ENCODE assay signal across 12 mouse cellular contexts in genomic region chr1:92614516-92614915, GRCm38 (mm10). TPM values are rescaled to one million over a fixed set of nuclear protein-coding genes. Genes with fewer than 3 reads are reported as not detected.
DNase-seq lines count a peak whose midpoint lies in the region; ATAC-seq and TF ChIP-seq lines count a peak whose summit lies in the region.
"Had no signal": no experiment of that assay in that cellular context is flagged by ENCODE, and none has a peak within 500 bp of the region (broad histone marks: within the 10 kb centered on the region; RNA-seq: fewer than 3 reads in every experiment).

No protein-coding gene starts in this region.

- no peak overlapping the region for H3K4me3 ChIP-seq in kidney, postnatal 0 days (replicated peaks; ENCODE audit: low read depth, low read length)
- H3K4me3 ChIP-seq in kidney, embryonic 16.5 days (ENCODE audit: low read length), result no peak overlapping the region
- no peak overlapping the region for H3K4me3 ChIP-seq in forebrain, embryonic 12.5 days (replicated peaks)

- 9% methylated on average over 1 of the region's 1 CpGs for WGBS in kidney, postnatal 0 days
- 8% methylated on average over 1 of the region's 1 CpGs for WGBS in kidney, embryonic 16.5 days
- 9% methylated on average over 1 of the region's 1 CpGs for WGBS in forebrain, embryonic 12.5 days

- no peak for ATAC-seq in kidney, postnatal 0 days (replicated peaks; ENCODE audit: low FRiP score, low read depth)
- no peak for ATAC-seq in kidney, embryonic 16.5 days (ENCODE audit: low FRiP score, low TSS enrichment)
- no peak for ATAC-seq in inflammation-experienced regulatory T-cells, adult 6 months
- no peak for ATAC-seq in forebrain, embryonic 12.5 days (ENCODE audit: low FRiP score)

- H3K27me3 ChIP-seq in kidney, postnatal 0 days (ENCODE audit: insufficient read depth, low read length), result no peaks in the 10 kb centered on the region
- H3K27me3 ChIP-seq in kidney, embryonic 16.5 days (ENCODE audit: insufficient read depth, low read length), result 0 out of 2 replicates have a peak, but pooled peaks cover 2% of the 10 kb centered on the region
- peaks cover 9% of the 10 kb centered on the region for H3K27me3 ChIP-seq in forebrain, embryonic 12.5 days

- no peaks in the 10 kb centered on the region for H3K36me3 ChIP-seq in kidney, postnatal 0 days (ENCODE audit: insufficient read depth, low read length)
- H3K36me3 ChIP-seq in kidney, embryonic 16.5 days (ENCODE audit: insufficient read depth, low read length), result no peaks in the 10 kb centered on the region
- H3K36me3 ChIP-seq in forebrain, embryonic 12.5 days (replicated peaks), result no peaks in the 10 kb centered on the region

- H3K4me2 ChIP-seq in kidney, postnatal 0 days (ENCODE audit: low read length), result no peak overlapping the region
- H3K4me2 ChIP-seq in kidney, embryonic 16.5 days (replicated peaks; ENCODE audit: low read depth, low read length), result no peak overlapping the region
- H3K4me2 ChIP-seq in forebrain, embryonic 12.5 days, result no peak overlapping the region

- DNase-seq in adrenal gland, adult 2 months, result peak; percentile 28
- DNase-seq in adrenal gland, postnatal 4 days (ENCODE audit: low spot score in 2 of 2), result no peak
- peak; percentile 70 for DNase-seq in kidney, postnatal 0 days (ENCODE audit: low spot score)
- DNase-seq in ES-CJ7 (ENCODE audit: low read depth, low spot score), result peak; percentile 44
- peak; percentile 24 for DNase-seq in fibroblast of lung, adult 2 months (ENCODE audit: low read depth)
- DNase-seq: B cell, adult 2 months; cerebellum, adult 11 months had no signal

- TF ChIP-seq CTCF in kidney, postnatal 0 days (IDR thresholded peaks at IDR 0.05; ENCODE audit: low read depth), result peak; percentile 80

- no peak overlapping the region for H3K9ac ChIP-seq in kidney, postnatal 0 days (ENCODE audit: low read depth, low read length)
- H3K9ac ChIP-seq in kidney, embryonic 16.5 days (replicated peaks; ENCODE audit: low read length), result no peak overlapping the region
- no peak overlapping the region for H3K9ac ChIP-seq in forebrain, embryonic 12.5 days

- H3K4me1 ChIP-seq in kidney, postnatal 0 days (replicated peaks; ENCODE audit: insufficient read depth, low read length), result no peaks in the 10 kb centered on the region
- H3K4me1 ChIP-seq in kidney, embryonic 16.5 days (ENCODE audit: insufficient read depth, low read length), result no peaks in the 10 kb centered on the region
- H3K4me1 ChIP-seq in forebrain, embryonic 12.5 days, result peaks cover 5% of the 10 kb centered on the region; the same call in 1 of the 2 replicates

- H3K27ac ChIP-seq in kidney, postnatal 0 days, result no peak overlapping the region
- no peak overlapping the region for H3K27ac ChIP-seq in kidney, embryonic 16.5 days (ENCODE audit: low read length)
- H3K27ac ChIP-seq in forebrain, embryonic 12.5 days, result no peak overlapping the region

- H3K9me3 ChIP-seq in kidney, postnatal 0 days (replicated peaks; ENCODE audit: low read length), result no peaks in the 10 kb centered on the region
- H3K9me3 ChIP-seq in kidney, embryonic 16.5 days (ENCODE audit: low read length), result no peaks in the 10 kb centered on the region
- no peaks in the 10 kb centered on the region for H3K9me3 ChIP-seq in forebrain, embryonic 12.5 days

RNA-seq across cellular contexts. Expression of gene Olfr12, which starts 3.1 kb away (rescaled TPM):
- not detected for total RNA-seq in adrenal gland, adult 2 months (2021)
- not detected in 2 replicates for polyA plus RNA-seq in adrenal gland, adult 2 months (2012; rRNA removed)
- total RNA-seq in adrenal gland, postnatal 4 days (2021), result not detected
- polyA plus RNA-seq in kidney, postnatal 0 days (2015; fragmentation: Nextera tagmentation; extraction: Ambion mirVana), result not detected in 2 replicates
- polyA plus RNA-seq in kidney, embryonic 16.5 days (2015; fragmentation: Nextera tagmentation; extraction: Ambion mirVana), result not detected in 2 replicates
- not detected for polyA plus RNA-seq in inflammation-experienced regulatory T-cells, adult 6 months (2017; shearing (Covaris generic))
- polyA plus RNA-seq in forebrain, embryonic 12.5 days (2016; fragmentation: Nextera tagmentation; extraction: Ambion mirVana), result not detected in 2 replicates
- polyA plus RNA-seq: gonadal fat pad, adult 2 months; liver, embryonic 16.5 days had no signal

RNA-seq across cellular contexts. Expression of gene Olfr1410, which starts 8.9 kb away (rescaled TPM):
- total RNA-seq in adrenal gland, adult 2 months (2021), result not detected
- not detected in 2 replicates for polyA plus RNA-seq in adrenal gland, adult 2 months (2012; rRNA removed)
- not detected for total RNA-seq in adrenal gland, postnatal 4 days (2021)
- polyA plus RNA-seq in kidney, postnatal 0 days (2015; fragmentation: Nextera tagmentation; extraction: Ambion mirVana), result not detected in 2 replicates
- polyA plus RNA-seq in kidney, embryonic 16.5 days (2015; fragmentation: Nextera tagmentation; extraction: Ambion mirVana), result not detected in 2 replicates
- polyA plus RNA-seq in inflammation-experienced regulatory T-cells, adult 6 months (2017; shearing (Covaris generic)), result not detected
- polyA plus RNA-seq in forebrain, embryonic 12.5 days (2016; fragmentation: Nextera tagmentation; extraction: Ambion mirVana), result not detected in 2 replicates
- polyA plus RNA-seq: gonadal fat pad, adult 2 months; liver, embryonic 16.5 days had no signal

RNA-seq across cellular contexts. Expression of gene Olfr1411, which starts 20.3 kb away (rescaled TPM):
- total RNA-seq in adrenal gland, adult 2 months (2021), result not detected
- not detected in 2 replicates for polyA plus RNA-seq in adrenal gland, adult 2 months (2012; rRNA removed)
- not detected for total RNA-seq in adrenal gland, postnatal 4 days (2021)
- not detected in 2 replicates for polyA plus RNA-seq in kidney, postnatal 0 days (2015; fragmentation: Nextera tagmentation; extraction: Ambion mirVana)
- polyA plus RNA-seq in kidney, embryonic 16.5 days (2015; fragmentation: Nextera tagmentation; extraction: Ambion mirVana), result not detected in 2 replicates
- polyA plus RNA-seq in inflammation-experienced regulatory T-cells, adult 6 months (2017; shearing (Covaris generic)), result not detected
- polyA plus RNA-seq in forebrain, embryonic 12.5 days (2016; fragmentation: Nextera tagmentation; extraction: Ambion mirVana), result not detected in 2 replicates
- polyA plus RNA-seq: gonadal fat pad, adult 2 months; liver, embryonic 16.5 days had no signal

RNA-seq across cellular contexts. Expression of gene Cops9, which starts 27.3 kb away (rescaled TPM):
- total RNA-seq in adrenal gland, adult 2 months (2021), result 100 to 1,000 TPM; 320 to 351 TPM
- 51.9 and 62.0 TPM in 2 replicates for polyA plus RNA-seq in adrenal gland, adult 2 months (2012; rRNA removed)
- total RNA-seq in adrenal gland, postnatal 4 days (2021), result 100 to 1,000 TPM; 292 to 315 TPM
- polyA plus RNA-seq in kidney, postnatal 0 days (2015; fragmentation: Nextera tagmentation; extraction: Ambion mirVana), result 467 and 534 TPM in 2 replicates
- 369 and 396 TPM in 2 replicates for polyA plus RNA-seq in kidney, embryonic 16.5 days (2015; fragmentation: Nextera tagmentation; extraction: Ambion mirVana)
- 100 to 1,000 TPM; 205 to 272 (median 248) TPM for polyA plus RNA-seq in inflammation-experienced regulatory T-cells, adult 6 months (2017; shearing (Covaris generic))
- polyA plus RNA-seq in forebrain, embryonic 12.5 days (2016; fragmentation: Nextera tagmentation; extraction: Ambion mirVana), result 383 and 390 TPM in 2 replicates

RNA-seq across cellular contexts. Expression of gene Olfr1412, which starts 28.9 kb away (rescaled TPM):
- total RNA-seq in adrenal gland, adult 2 months (2021), result not detected
- polyA plus RNA-seq in adrenal gland, adult 2 months (2012; rRNA removed), result not detected in 2 replicates
- not detected for total RNA-seq in adrenal gland, postnatal 4 days (2021)
- polyA plus RNA-seq in kidney, postnatal 0 days (2015; fragmentation: Nextera tagmentation; extraction: Ambion mirVana), result not detected in 2 replicates
- polyA plus RNA-seq in kidney, embryonic 16.5 days (2015; fragmentation: Nextera tagmentation; extraction: Ambion mirVana), result not detected in 2 replicates
- not detected for polyA plus RNA-seq in inflammation-experienced regulatory T-cells, adult 6 months (2017; shearing (Covaris generic))
- not detected in 2 replicates for polyA plus RNA-seq in forebrain, embryonic 12.5 days (2016; fragmentation: Nextera tagmentation; extraction: Ambion mirVana)
- polyA plus RNA-seq: gonadal fat pad, adult 2 months; liver, embryonic 16.5 days had no signal

Comparison
In these comparisons a context has a peak if more than half of its experiments do, and no peak if none do; other contexts are left out.
1. DNase-seq: peak in adrenal gland, adult 2 months (single experiment), kidney, postnatal 0 days (single experiment), ES-CJ7 (single experiment) and fibroblast of lung, adult 2 months (single experiment); none in adrenal gland, postnatal 4 days (0 of 2).